Mouse (Mus musculus) liver, embryonic 16.5 days (tissue): ENCODE data around the gene Gpbp1l1. TPM values are rescaled to one million over a fixed set of nuclear protein-coding genes. Genes with fewer than 3 reads are reported as not detected.

ENCODE experiments used
- ATAC-seq: fragments of 200-750 bp; cut with Nextera tagmentation; 2 replicates; pipeline ENCODE4 v1.8.0; 2017; ENCODE audit warnings: low read depth, mild to moderate bottlenecking, moderate number of reproducible peaks, moderate library complexity
- H3K27ac ChIP-seq: fragments of 300-500 bp; sonication (generic); 2 replicates; pipeline ENCODE4 v1.5.1; 2014; ENCODE audit warnings: mild to moderate bottlenecking, low read length
- H3K27me3 ChIP-seq: fragments of 300-500 bp; sonication (generic); 2 replicates; pipeline ENCODE4 v1.6.1; 2014; ENCODE audit warnings: low read depth, low read length, mixed read lengths; ENCODE audit not compliant: control insufficient read depth, insufficient read depth
- H3K36me3 ChIP-seq: fragments of 300-500 bp; sonication (generic); 2 replicates; pipeline ENCODE4 v1.6.1; 2014; ENCODE audit warnings: mild to moderate bottlenecking; ENCODE audit not compliant: control insufficient read depth, insufficient read depth
- H3K4me1 ChIP-seq: fragments of 300-500 bp; sonication (generic); 2 replicates; pipeline ENCODE4 v1.6.1; 2014; ENCODE audit warnings: low read depth, low read length, mixed read lengths; ENCODE audit not compliant: control insufficient read depth
- H3K4me2 ChIP-seq: fragments of 300-500 bp; sonication (generic); 2 replicates; pipeline ENCODE4 v1.6.1; 2014; ENCODE audit warnings: low read depth, low read length, mixed read lengths
- H3K4me3 ChIP-seq: fragments of 300-500 bp; sonication (generic); 2 replicates; pipeline ENCODE4 v1.5.1; 2014; ENCODE audit warnings: low read depth, mild to moderate bottlenecking, low read length
- H3K9ac ChIP-seq: fragments of 300-500 bp; sonication (generic); 2 replicates; pipeline ENCODE4 v1.6.1; 2014; ENCODE audit warnings: low read depth, low read length
- H3K9me3 ChIP-seq: fragments of 300-500 bp; sonication (generic); replicated peaks from 2 replicates; pipeline ENCODE4 v1.6.1; 2016; ENCODE audit warnings: low read length; ENCODE audit not compliant: control insufficient read depth
- WGBS: fragments of 180-500 bp; shearing (Covaris S2); extraction: QIAGEN DNeasy Blood & Tissue Kit; methylation state at CpG from one replicate; pipeline ENCODE4 v1.1.7; 2014; ENCODE audit not compliant: insufficient replicate concordance; 5-methylcytosine and 5-hydroxymethylcytosine counted together
- polyA plus RNA-seq: library from polyadenylated mRNA; unstranded; fragments of >200 nt; fragmentation: Nextera tagmentation; extraction: Ambion mirVana; gene quantifications from 2 replicates; pipeline ENCODE4 v1.2.1, GENCODE M21; 2015

The Gpbp1l1 gene
- polyA plus RNA-seq, 1 experiment from 2014 or later = 15.3 TPM

DNA sequence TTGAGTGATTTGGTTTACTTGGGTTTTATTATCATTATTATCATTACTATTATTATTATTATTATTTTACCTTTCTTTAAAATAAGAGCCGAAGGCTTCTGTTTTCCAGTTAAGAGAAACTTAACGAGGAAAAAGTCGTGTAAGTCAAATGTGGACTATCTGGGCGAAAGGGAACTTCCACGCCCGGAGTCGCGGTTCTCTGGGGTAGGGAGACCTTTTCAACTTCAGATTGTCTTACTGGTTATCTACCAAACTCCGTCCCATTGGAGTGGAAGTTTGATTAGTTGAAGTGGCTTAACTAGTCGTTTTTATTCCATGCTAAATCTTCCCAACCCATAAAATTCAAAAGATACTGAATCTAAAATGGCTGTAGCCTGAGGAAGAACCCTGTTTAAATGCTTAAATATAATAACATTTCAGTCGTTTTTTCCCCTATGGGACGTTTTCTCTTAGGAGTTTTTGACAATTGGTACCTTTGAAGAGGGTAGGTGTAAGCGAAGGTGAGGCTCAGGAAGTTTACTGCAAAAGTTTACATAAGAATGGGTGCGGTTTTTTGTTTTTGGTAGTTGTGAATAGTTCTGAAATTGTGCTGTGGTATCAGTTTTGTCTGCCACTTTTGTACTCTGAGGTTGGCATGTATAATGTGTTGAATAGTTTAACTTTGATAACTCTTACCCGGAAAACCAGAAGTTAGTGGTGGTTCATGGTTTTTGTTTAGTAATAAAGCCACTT, 859 bp downstream of the Gpbp1l1 start:
- H3K27ac ChIP-seq = peak overlapping the region; percentile 99
- peak overlapping the region; percentile 98 for H3K9ac ChIP-seq
- peaks cover 9% of the 10 kb centered on the region for H3K4me1 ChIP-seq
- H3K4me2 ChIP-seq = peak overlapping the region; percentile 68
- H3K27me3 ChIP-seq = no peaks in the 10 kb centered on the region
- no peak for ATAC-seq
- H3K9me3 ChIP-seq = no peaks in the 10 kb centered on the region
- WGBS = 2% methylated on average over 15 of the region's 15 CpGs
- peak overlapping the region; percentile 100 for H3K4me3 ChIP-seq
- peaks cover 2% of the 10 kb centered on the region for H3K36me3 ChIP-seq

- peaks cover 16% of the 10 kb centered on the region for H3K4me1 ChIP-seq
- no peaks in the 10 kb centered on the region for H3K9me3 ChIP-seq
- H3K27ac ChIP-seq = no peak overlapping the region
- WGBS = 78% methylated on average over 8 of the region's 8 CpGs
- H3K9ac ChIP-seq = no peak overlapping the region
- ATAC-seq = no peak
- no peaks in the 10 kb centered on the region for H3K27me3 ChIP-seq
- peaks cover 20% of the 10 kb centered on the region for H3K36me3 ChIP-seq
- no peak overlapping the region for H3K4me2 ChIP-seq
- H3K4me3 ChIP-seq = no peak overlapping the region
These were observed 38.3 kb downstream of the Gpbp1l1 start for GRCm38 (mm10) chr4:116595793-116596192.

DNA sequence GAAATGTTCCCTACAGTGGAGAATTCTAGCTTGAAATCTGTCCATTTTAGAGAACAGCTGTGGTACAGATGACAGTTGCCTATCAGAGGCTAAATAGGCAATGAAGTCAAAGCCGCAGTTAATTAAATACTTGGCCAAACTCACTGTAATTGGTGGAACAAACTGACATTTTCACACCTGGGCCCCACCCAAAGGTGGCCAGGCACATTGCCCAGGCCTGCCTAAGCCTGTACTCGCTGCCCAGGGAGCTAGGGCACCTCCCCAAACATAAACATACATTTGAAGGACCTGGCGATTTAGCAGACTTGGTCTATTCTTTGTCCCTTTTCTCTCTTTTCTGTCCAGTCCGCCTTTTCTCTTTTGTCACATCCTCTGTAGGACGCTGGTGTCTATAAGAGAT, 38.9 kb downstream of the Gpbp1l1 start, which contains the start of gene Ccdc17:
Ccdc17 (plus strand) TSS at position 276 of the 400 bp plus-strand sequence.
- H3K4me3 ChIP-seq = peak within 1 kb of the TSS; percentile 76
- H3K9me3 ChIP-seq = no peaks in the 10 kb centered on the region
- peaks cover 16% of the 10 kb centered on the region for H3K4me1 ChIP-seq
- peak within 1 kb of the TSS; percentile 93 for H3K4me2 ChIP-seq
- ATAC-seq = no peak
- peak within 1 kb of the TSS; percentile 69 for H3K27ac ChIP-seq
- WGBS = 30% methylated on average over 5 of the region's 5 CpGs
- peaks cover 19% of the 10 kb centered on the region for H3K36me3 ChIP-seq
- no peaks in the 10 kb centered on the region for H3K27me3 ChIP-seq
- H3K9ac ChIP-seq = peak within 1 kb of the TSS; percentile 72

DNA sequence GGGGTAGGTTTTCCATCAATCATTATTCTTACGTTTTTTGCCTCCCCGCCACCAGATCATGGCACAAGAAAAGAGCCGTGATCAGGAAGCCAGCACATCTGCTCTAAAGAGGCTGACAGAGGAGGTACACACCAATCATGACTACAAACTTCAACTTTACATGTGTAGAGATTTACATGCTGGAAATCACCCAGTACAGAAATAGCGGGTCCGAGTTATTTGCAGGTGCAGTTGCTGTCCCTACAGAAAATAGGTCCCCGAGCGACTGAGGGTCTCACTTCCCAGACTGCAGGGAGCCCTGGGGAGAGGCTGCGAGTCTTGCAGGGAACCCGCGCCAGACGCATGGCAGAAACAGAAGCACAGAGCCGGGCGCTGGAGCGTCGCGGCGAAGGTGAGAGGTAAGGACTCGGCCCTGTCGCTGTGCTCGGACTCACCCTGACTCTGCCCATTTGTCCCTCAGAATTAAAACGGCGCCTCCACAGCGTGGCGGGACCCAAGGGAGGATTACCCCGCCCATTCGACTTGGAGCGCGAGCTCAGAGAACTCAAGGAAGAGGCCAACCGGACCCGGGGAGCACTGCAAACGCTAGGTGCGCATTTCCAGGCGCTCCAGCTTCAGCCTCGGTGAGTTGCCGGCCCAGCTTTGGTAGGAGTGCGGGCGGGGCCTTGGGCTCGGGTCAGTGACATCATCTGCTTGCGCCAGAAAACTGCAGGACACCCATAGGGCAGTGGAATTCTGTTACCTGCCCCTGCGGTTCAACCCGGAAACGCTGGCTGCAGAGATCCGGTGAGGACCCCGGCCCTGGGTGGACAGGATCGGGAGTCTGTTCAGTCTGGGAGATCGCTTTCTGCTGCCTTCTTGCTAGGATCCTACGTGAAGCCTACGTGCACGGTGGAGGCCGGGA, 39.8 kb downstream of the Gpbp1l1 start:
- Histone ChIP-seq H3K4me2 (peak overlapping the region; percentile 93), H3K4me3 (peak overlapping the region; percentile 76), H3K27ac (peak overlapping the region; percentile 69), H3K9ac (peak overlapping the region; percentile 72), H3K9me3 (no peaks in the 10 kb centered on the region), H3K27me3 (no peaks in the 10 kb centered on the region), H3K36me3 (peaks cover 22% of the 10 kb centered on the region), H3K4me1 (peaks cover 16% of the 10 kb centered on the region)
- WGBS = under 1% methylated on average over 50 of the region's 50 CpGs
- peak; percentile 95 for ATAC-seq

DNA sequence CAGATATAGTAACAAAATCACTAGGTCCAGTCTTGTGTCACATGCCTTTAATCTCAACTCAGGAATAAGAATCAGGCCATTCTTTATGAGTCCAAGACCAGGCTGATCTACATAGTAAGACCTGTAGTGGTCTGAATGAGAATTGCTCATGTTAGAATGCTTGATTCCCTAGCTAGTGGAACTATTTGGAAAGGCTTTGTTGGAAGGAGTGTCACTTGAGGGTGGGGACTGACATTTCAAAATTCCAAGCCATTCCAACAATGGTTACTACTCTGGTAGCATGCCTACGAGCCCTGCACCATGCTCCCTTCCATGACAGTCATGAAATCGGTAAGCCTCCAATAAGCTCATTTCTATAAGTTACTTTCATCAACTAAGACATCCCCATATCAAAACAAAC, 55.2 kb downstream of the Gpbp1l1 start:
- Histone ChIP-seq H3K27me3 (no peaks in the 10 kb centered on the region), H3K4me3 (no peak overlapping the region), H3K9ac (no peak overlapping the region), H3K9me3 (no peaks in the 10 kb centered on the region), H3K27ac (no peak overlapping the region), H3K36me3 (peaks cover 21% of the 10 kb centered on the region), H3K4me2 (no peak overlapping the region), H3K4me1 (no peaks in the 10 kb centered on the region)
- ATAC-seq = no peak
- WGBS = 90% methylated on average over 2 of the region's 2 CpGs

DNA sequence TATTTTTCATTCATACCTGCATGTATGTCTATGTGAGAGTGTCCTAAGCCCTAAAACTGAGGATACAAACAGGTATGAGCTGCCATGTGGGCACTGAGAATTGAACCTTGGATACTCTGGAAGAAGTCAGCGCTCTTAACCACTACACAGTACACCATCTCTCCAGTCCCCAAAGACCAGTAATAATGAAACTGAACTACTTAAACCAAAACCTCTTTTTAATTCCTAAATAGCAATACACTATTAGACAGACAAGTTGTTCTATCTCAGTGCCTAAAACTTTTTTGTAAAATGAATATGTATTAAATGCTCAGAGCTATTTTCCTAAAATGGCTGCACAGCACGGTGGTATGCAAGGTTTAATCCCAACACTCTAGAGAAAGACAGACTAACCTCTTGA, 57.8 kb downstream of the Gpbp1l1 start:
- Histone ChIP-seq H3K4me1 (no peaks in the 10 kb centered on the region), H3K36me3 (peaks cover 29% of the 10 kb centered on the region), H3K9me3 (no peaks in the 10 kb centered on the region), H3K27ac (no peak overlapping the region), H3K27me3 (no peaks in the 10 kb centered on the region), H3K9ac (no peak overlapping the region), H3K4me3 (no peak overlapping the region), H3K4me2 (no peak overlapping the region)
- 96% methylated on average over 2 of the region's 2 CpGs for WGBS
- ATAC-seq = no peak

- Histone ChIP-seq H3K9me3 (no peaks in the 10 kb centered on the region), H3K4me3 (no peak overlapping the region), H3K36me3 (peaks cover 18% of the 10 kb centered on the region), H3K27ac (no peak overlapping the region), H3K4me1 (peaks cover 22% of the 10 kb centered on the region), H3K9ac (no peak overlapping the region), H3K27me3 (no peaks in the 10 kb centered on the region), H3K4me2 (no peak overlapping the region)
- no peak for ATAC-seq
- 87% methylated on average over 4 of the region's 4 CpGs for WGBS
These were observed 67.4 kb downstream of the Gpbp1l1 start for GRCm38 (mm10) chr4:116624831-116625230.

DNA sequence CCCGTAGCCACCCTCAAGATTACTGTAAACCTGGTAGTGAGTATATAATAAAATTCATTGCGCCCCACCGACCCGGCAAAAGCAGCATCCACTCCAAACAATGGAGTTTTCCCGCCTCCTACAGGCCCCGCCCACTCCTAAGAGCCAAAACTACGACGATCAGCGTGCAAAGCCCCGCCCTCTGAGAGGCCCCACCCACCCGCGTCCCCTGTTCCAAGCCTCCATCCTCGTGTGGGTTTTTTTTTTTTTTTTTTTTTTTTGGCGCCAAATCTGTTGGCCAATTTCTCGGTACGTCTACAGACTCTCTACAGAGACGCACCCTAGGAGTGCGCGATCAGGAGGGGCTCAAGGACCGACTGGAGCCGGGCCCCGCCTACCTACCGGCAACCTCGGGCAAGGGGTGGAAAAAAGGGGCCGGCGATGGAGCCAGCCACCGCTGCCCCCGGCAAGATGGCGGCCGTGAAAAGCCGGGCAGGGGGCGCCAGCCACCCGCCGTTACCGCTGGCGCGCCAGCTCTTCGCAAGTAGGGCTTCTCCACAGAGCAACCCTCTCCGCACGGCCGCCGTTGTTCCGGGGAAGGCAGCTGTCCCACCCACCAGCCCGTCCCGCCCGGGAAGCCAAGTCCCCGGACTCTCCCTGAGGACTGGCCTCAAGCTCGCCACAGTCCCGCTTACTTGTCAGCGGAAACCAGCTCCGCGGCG, 69.3 kb downstream of the Gpbp1l1 start:
- ATAC-seq = peak; percentile 70

More for the DNA sequence above, 69.3 kb downstream of the Gpbp1l1 start:
- Histone ChIP-seq H3K4me2 (peak overlapping the region; percentile 98), H3K9me3 (no peaks in the 10 kb centered on the region), H3K9ac (peak overlapping the region; percentile 91), H3K27ac (peak overlapping the region; percentile 95), H3K4me1 (peaks cover 22% of the 10 kb centered on the region), H3K36me3 (peaks cover 3% of the 10 kb centered on the region), H3K27me3 (no peaks in the 10 kb centered on the region), H3K4me3 (peak overlapping the region; percentile 98)
- 0% methylated on average over 50 of the region's 53 CpGs for WGBS
